Mouse (Mus musculus): ENCODE results near the gene Ankrd65.
A peak's percentile ranks its signal among the peaks of the same experiment; 100 is the strongest.
"Not testable (repeated sequence)": the region's sequence is repeated elsewhere in the genome, so short reads cannot be mapped to it uniquely, and the experiment has no call there.

Gene Ankrd65

DNA sequence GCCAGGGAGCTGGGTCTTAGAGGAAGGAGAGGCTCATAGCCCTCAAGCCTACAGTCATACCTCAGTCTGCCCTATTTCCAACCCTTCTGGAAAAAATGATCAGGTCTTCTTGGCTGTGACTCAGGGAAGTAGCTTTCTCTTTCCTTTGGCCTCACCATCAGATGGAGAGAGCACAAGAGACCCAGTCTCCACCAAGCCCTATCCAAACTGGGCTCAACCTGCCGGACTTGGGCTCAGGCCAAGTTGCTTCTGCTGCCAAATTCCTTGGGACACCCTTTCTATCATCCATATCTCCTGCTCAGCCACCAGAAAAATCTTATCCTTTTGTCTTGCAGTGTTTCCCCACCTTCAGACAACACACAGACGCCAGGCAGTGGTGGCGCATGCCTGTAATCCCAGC, 14.4 kb upstream of the Ankrd65 start:
- no peak for DNase-seq

DNA sequence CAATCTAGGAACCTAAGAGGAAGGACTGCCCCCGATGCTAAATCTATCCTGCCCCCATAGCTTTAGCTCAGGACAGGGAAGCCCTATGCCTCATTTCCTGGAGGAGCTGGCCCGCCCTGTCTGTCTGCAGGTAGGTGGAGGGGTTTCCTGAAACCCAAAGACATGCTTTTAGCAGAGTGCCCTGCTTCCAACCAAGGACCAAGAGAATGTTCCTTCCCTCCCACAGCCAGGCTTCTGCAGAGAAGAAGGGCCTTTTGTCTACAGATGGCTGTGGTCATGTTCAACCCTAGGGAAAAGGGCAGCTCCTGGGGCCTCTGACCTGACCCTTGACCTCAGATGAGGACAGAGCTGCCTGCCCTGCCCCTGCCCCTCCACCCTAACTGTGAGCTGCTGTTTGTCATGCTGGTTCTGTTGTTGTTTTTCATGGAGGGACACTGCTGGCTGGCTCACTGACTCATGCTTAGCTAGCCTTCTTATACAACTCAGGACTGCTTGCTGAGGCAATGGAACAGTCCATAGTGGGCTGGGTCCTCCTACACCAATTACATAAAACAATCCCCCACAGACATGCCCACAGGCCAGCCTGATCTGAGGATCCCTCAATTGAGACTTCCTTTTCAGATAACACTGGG, 13.4 kb upstream of the Ankrd65 start:
- DNase-seq = no peak

DNA sequence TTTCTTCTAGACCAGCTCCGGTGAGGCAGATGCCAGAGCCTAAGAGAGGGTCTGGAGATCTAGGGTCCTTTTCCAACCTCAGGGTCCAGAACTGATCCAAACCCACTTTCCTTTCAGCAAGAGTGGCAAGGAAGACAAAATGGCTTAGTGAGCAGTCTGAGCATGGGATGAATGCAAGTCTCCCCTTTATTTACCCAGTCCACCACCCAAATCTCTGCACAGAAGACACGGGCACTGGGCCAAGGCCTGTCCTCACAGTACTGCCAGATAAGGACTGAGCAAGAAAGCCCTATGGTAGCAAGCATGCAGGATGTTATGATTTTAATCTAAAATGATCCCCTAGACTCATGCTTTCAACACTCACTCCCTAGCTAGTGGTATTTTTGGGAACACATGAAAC, 12.4 kb upstream of the Ankrd65 start:
- no peak for DNase-seq

DNA sequence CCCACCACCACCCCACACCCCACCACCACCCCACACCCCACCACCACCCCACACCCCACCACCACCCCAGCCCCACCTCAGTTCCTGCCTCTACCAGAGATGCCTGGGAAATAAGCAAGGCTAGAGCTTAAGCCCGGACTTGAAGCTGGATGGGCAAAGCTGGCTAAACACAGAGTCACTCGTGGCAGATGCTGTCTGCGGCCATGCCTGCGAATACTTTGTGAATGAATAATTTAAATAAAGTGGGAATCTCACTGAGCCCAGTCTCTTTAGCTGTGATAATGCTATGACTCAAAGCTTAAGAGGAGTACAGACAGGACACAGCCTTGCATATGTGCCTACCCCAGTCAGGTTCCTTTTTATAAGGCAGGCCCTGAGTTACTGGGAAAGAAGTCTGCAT, 10.7 kb upstream of the Ankrd65 start:
- DNase-seq = no peak

DNA sequence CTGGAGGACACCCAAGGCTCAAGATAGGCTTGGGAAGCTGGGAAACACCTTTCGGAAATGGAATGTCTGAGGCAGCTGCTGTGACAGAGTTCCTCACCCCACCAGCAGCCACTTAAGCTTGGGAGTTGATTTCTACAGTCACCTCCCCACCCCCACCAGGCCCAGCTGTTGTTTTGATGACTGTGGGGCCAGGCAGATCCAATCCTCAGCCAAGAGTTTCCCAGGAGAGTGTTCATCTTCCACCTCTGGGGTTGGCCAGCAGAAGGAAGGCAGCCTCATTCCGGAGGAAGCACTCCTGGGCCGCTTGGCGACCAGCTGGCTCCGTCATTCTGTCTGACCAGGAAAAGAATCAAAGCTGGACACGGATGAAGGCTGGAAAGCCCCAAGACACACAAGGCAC, 9.3 kb upstream of the Ankrd65 start:
- peak; percentile 50 for DNase-seq

DNA sequence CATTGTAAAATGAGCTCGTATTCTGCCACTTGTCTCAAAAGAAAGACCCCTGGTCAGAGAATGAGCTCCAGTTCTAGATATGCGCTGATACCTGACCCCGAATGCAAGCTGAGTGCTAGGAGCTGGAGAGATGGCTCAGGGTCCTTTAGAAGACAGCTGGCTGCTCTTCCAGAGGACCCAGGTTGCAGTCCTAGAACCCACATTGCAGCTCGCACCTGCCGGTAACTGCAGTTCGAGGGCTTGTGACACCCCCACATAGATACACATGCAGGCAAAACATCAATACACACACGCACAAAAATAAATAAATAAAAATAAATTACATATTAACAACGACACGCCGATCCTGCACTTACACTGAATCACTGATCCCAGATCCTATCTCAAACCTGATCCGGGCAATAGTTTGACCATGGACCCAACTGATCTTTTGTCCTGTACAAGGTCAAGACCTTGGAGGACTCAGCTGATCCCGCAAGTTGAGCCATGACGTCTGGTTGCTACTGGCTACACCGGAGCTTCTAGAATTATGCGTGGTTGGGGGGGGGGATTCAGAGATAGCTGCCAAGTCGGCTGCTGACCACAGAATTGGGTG, 6.7 kb upstream of the Ankrd65 start:
- no peak for DNase-seq

DNA sequence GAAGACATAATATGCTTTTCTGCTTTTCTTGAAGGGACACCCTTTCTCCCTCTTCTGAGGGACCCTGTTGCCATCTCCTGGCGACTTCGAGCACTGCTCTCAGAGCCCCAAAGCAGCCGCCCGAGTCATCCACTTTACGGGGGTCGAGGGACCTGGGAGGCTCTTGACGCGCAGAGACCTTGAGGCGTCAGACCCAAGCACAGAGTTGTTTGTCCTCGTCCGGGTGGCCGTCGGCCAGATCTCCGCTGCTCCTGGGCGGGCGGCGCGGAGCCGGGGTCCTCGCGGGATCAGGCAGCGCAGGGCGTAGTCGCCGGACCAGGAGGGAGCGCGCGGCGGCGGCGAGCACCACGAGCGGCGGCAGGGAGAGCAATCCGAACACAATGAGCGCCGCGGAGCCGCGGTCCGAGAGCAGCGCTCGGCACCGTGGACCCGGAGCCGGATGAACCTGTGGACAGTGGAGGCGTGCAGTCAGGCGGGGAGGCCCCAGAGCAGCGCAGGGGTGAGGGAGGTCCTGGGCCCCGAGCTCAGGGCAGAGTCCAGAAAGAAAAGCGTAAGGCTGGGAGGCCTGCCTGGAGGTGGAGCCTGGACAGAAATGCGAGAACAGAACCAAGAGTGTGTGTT, 6.0 kb upstream of the Ankrd65 start:
- peak; percentile 79 for DNase-seq

DNA sequence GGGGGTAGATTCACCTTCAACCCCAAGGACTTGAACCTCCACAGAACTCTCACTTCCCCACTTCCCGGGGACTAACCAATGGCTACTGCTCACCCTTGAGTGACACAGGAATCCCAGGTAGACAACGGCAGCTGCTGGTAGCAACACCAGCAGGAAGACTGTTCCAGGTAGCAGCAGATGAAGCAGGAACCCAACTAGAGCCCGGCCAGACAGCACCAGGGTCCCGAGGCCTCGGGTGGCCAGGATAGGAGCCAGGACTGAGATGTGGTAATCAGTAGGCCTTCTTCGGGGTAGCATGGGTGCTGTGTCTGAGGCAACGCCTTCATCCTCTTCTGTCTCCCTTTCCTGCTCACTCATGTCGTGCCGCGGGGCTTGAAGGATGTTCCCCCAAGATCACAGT, 5.0 kb upstream of the Ankrd65 start:
- no peak for DNase-seq

DNA sequence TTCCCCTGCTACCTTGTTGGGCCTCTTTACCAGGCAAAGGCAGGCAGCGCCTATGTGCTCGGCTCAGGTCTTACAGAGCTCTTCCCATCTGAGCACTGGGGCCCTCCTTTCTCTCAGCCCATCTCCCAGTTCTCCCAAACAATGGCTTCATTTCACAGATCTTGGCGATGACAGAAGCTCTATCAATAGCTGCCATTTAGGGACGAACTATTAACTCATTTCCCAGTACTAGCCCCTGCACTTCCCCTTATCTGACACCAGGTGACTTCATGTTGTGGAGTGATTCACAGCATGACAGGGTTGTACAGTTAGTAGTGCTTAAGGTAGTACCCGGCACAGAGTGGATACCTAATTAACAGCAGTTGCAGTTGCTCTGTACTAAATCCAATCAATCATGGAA, 4.4 kb upstream of the Ankrd65 start, which contains the start of gene Tmem88b:
Gene Tmem88b, minus strand, starts transcription at position 56 of the 400 bp plus-strand sequence.
- DNase-seq = no peak

DNA sequence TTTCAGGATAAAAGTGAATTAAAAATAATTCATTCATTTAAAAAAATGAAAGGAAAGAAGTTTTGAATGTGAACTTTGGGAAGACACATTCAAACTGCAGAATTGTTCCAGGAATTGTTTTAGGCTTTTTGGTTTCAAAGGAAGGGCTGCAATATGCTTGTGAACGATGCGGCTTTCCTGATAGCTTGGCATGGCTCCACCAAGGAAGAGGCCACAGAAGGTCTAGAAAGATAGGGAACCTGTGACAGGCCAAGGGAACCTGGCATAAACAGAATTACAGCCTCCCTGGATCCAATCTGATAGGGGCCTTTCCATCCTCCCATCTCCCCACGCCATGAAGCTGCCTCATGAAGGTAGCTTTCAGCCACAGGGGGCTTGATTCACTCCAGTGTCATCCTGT, 1.9 kb upstream of the Ankrd65 start:
- no peak for DNase-seq

DNA sequence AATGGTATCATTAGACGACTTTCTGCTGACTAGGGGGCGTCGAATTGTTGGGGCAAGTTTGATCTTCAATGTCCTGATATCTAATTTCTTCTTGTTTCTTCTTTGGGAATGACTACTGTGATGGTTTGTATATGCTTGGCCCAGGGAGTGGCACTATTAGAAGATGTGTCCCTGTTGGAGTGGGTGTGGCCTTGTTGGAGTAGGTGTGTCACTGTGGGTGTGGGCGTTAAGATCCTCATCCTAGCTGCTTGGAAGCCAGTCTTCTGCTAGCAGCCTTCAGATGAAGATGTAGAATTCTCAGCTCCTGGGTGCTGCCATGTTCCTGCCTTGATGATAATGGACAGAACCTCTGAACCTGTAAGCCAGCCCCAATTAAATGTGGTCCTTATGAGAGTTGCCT, 1.4 kb upstream of the Ankrd65 start:
- DNase-seq = not testable (repeated sequence)

DNA sequence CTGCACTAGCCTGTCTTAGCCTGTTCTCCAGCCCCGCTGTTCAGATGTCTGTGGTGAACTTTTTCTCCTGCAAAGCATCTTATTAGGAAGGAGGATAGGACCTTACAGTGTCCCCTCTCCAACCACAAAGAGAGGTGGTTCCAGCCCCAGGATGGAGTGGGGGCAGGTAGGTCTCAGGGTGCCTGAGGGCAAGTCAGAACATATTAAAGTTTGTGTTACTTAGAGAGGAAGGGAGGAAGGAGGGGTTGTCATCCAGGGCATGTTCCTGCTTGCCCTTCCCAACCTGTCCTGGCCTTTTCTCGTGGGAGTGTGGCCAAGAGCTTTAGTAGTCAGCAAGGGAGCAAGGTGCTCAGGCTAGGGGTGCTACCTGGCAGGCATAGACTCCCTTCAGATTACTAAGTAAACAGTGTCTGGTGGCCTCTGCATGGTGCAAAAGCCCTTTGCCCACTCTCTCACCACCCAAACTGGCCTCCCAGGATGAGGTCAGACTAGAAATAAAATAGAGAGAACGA, 467 bp downstream of the Ankrd65 start:
- DNase-seq = no peak

DNA sequence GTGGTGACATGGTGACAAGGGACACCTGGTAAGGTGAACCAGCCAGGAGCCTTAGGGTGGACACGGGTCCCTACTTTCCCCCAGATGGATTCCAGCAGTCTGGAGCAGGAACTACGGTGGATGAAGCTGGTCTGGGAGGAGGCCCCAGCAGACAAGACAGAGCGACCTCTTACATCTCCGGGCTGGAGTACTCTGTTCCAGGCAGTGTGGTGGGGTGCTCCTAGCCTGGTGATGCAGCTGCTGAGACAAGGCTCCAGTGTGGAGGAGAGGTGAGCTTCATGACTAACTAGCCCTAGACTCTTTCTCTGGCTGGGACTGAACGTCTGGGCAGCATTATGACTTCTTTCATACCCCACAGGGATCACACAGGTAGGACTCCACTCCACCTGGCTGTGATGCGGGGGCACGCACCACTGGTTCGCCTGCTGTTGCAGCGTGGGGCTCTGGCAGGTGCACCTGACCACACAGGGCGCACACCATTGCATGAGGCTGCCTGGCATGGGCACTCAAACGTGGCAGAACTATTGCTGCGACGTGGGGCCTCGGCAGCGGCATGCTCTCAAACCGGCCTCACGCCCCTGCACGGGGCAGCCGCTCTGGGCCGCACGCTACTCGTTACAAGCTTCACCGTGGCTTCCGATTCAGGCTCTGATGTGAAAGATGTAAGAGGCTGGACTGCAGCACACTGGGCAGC, 1.1 kb downstream of the Ankrd65 start:
- DNase-seq = no peak

DNA sequence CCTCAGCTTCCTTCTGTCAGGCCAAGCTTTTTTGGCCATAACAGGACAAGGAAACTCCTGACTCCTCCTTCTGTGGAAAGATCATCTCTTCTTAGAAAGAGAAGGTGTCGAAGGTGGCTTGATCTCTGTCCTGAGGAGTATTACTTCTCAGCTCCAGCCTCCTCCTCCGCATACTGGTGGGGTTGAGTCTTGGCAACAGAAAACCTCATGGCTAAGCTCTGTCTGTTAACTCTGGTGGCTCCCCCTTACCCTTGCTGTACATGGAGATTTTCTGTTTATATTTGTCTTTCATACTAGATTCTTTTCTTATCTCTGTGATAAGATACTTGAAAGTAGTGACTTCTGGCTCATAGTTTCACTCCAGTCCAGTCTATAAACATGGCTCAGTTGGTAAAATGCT, 3.5 kb downstream of the Ankrd65 start:
- no peak for DNase-seq

DNA sequence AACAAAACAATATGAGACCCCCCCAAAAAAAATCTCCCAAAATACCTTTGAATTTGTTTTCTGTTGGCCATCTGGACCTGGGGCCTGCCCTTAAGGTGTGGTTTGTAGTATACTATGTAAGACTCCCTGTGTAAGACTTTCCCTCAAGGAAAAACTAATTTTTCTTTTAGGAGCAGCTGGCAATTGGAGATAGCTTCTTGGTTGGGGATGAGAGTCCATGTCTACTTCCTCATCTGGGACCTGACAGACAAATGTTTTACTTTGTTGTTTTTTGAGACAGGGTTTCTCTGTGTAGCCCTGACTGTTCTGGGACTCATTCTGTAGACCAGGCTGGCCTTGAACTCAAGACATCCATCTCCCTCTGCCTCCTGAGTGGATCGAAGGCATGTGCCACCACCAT, 11.8 kb downstream of the Ankrd65 start:
- no peak for DNase-seq

DNA sequence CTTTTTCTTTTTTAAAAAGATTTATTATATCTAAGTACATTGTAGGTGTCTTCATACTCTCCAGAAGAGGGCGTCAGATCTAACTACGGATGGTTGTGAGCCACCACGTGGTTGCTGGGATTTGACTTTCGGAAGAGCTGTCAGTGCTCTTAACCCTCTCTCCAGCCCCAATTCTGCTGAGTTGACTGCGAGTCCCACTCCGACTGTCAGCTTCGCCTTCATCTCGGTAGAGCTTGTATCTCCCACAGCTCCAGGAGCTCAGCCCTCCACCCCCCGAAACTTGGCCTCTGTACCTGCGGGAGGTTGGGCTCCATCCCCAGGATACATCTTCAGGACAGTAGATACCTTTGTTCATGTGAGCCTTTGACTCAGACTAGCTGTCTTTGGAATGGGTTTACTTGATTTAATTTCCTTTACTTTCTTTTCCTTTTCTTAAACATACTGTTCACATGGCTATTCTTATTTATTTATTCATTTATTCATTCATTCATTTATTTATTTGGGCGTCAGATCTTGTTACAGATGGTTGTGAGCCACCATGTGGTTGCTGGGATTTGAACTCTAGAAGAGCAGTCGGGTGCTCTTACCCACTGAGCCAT, 12.6 kb downstream of the Ankrd65 start, which contains the start of gene Mrpl20:
Gene Mrpl20, plus strand, starts transcription at position 138 of the 599 bp plus-strand sequence.
- DNase-seq = peak; percentile 28

DNA sequence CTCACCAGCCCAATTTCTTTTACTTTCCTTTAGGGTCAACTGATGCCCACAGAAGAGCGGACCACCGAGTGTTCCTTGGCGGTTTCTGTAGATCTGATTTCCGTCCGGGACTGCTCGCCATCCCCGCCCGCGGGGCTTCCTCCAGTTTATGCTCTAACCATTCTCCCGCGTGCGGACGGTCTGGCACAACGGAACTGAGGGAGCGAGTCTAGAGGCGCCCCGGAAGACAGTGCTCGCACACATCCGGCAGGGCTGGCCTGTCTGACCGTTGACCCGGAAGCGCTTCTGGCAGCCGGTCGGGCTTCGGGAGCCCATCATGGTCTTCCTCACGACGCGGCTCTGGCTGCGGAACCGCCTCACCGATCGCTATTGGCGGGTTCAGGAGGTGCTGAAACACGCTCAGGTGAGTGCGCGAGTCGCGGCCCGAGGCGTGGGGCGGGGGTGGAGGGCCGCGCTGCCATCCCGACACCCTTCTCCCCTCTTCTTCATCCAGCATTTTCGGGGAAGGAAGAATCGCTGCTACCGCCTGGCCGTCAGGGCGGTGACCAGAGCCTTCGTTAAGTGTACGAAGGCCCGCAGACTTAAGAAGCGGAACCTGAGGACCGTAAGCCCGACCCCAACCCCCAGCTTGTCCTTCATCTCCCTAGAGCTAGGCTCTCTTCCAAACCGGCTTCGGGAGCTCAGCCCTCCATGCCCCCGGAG, 13.3 kb downstream of the Ankrd65 start:
- DNase-seq = peak; percentile 96

DNA sequence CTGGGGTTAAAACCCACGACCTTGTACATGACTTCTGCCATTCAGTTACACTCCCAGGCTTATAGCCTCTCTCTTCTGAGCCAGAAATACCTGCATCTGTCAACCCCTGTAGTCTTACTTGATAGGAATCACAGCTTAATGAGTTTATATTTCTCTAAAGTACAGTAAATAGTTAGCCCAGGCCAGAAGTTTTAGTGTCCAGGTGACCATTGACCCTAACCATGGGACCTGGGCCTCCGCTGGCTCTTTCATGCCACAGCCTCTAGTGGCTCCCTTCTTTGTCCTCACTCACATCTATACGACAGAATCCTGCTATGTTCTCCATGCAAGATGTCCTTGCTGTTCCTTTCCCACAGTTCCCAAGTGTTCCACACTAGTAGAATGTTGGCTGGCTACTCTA, 17.6 kb downstream of the Ankrd65 start:
- DNase-seq = no peak

DNA sequence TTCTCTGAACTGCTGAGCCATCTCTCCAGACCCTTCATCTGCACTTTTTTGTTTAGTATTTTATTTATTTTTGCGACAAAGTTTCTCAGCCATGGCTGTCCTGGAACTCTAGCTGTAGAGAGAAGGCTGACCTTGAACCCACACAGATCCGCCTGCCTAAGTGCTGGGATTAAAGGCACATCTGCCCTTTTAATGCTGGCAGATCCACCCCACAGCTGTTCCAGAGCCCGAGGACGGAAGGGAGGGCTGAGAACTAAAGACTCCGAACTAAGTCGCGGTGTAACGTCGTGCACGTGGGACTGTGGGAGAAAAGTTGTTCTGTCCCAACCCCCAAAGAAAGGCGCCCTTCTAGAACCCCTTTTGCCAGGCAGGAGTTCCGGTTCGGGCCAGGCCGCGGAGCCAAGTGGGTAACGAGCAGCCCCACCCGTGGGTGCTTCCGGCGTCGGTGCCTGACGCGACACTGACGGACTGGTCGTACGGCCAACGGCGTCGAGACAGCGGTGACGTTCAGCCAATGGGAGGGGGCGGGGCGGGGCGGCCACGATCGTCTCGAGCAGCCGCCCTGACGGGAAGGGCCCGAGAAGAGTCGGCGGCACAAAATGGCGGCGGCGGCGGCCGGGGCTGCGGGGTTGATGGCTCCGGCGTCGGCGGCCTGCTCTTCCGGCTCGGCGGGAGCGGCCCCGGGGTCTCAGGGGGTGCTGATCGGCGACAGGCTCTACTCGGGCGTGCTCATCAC, 21.9 kb downstream of the Ankrd65 start, which contains the start of gene Ccnl2:
Gene Ccnl2, plus strand, starts transcription at position 561 of the 736 bp plus-strand sequence.
- peak; percentile 96 for DNase-seq

DNA sequence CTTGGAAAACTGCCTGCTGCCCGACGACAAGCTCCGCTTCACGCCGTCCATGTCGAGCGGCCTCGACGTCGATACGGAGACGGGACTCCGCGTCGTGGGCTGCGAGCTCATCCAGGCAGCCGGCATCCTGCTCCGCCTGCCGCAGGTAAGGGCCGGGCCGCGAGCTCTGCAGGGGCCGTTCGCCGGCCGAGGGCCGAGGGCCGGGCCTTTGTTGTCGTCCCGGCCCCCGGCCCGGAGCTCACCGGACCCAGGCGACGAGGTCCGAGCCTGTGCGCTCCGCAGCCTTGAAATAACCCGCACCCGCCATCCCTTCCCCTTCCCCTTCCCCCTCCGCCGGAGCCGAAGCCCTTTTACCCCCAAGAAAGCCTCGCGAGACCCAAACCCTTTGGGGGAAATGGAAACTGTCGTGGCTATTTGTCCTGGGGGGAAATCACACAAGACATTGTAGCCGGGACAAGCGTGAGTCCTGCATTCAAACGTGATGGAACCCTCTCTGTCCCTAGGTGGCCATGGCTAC, 22.5 kb downstream of the Ankrd65 start:
- no peak for DNase-seq

DNA sequence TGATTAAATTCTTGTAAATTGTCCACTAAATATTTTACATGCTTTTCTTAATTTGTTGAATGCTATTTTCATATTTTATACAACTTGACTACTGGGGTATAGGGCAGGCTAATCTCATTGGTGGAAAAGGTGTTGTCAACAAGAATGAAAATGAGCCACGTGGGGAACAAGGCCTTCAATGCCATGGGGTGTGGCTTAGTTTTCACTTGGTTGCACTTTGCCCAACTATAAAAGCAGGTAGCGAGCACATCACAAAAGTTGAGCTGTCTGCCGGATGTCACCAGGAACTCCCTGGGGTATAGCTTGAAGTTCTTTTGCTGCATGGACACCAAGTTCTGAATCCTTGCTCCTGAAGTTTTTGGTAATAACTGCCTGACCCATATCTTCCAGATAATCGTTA, 27.3 kb downstream of the Ankrd65 start:
- DNase-seq = no peak
